Mouse (Mus musculus): Measurements from ENCODE around the gene Pick1. TPM values are rescaled to one million over a fixed set of nuclear protein-coding genes. Genes with fewer than 3 reads are reported as not detected.
A peak's percentile ranks its signal among the peaks of the same experiment; 100 is the strongest.

Gene Pick1
- total and polyA plus RNA-seq, 2 experiments from 2014 or later = 65.8 to 78.1 TPM

- Histone ChIP-seq H3K4me3 (ENCODE audit: low read depth, low read length) (no peak overlapping the region), H3K27me3 (ENCODE audit: insufficient read depth, low read length) (no peaks in the 10 kb centered on the region), H3K27ac (ENCODE audit: low read depth, low read length) (peak overlapping the region; percentile 80), H3K36me3 (ENCODE audit: insufficient read depth, low read length) (no peaks in the 10 kb centered on the region), H3K9ac (replicated peaks; ENCODE audit: low read length, poor library complexity, severe bottlenecking) (peak overlapping the region; percentile 50), H3K4me1 (ENCODE audit: insufficient read depth, low read length) (peaks cover 9% of the 10 kb centered on the region; the same call in 1 of the 2 replicates), H3K4me2 (ENCODE audit: low read depth, low read length, poor library complexity, severe bottlenecking) (0 out of 2 replicates have a peak overlapping the region, but pooled peaks have one; percentile 20), H3K9me3 (ENCODE audit: low read length) (no peaks in the 10 kb centered on the region)
- DNase-seq (ENCODE audit: low spot score) (peak; percentile 83), ATAC-seq (ENCODE audit: low FRiP score) (peak; percentile 86)
- no peak for TF ChIP-seq CTCF (IDR thresholded peaks at IDR 0.05)
- 13% methylated on average over 27 of the region's 27 CpGs for WGBS
These were observed 35.8 kb upstream of the Pick1 start for GRCm38 (mm10) chr15:79192885-79193845.

- 79% methylated on average over 9 of the region's 9 CpGs for WGBS
- no peaks in the 10 kb centered on the region for H3K9me3 ChIP-seq (ENCODE audit: low read length)
- peaks cover 9% of the 10 kb centered on the region; the same call in 1 of the 2 replicates for H3K4me1 ChIP-seq (ENCODE audit: insufficient read depth, low read length)
- no peak overlapping the region for H3K9ac ChIP-seq (replicated peaks; ENCODE audit: low read length, poor library complexity, severe bottlenecking)
- H3K4me2 ChIP-seq (ENCODE audit: low read depth, low read length, poor library complexity, severe bottlenecking) = no peak overlapping the region
- H3K27me3 ChIP-seq (ENCODE audit: insufficient read depth, low read length) = no peaks in the 10 kb centered on the region
- ATAC-seq (ENCODE audit: low FRiP score) = no peak
- H3K27ac ChIP-seq (ENCODE audit: low read depth, low read length) = peak overlapping the region; percentile 80
- TF ChIP-seq CTCF (IDR thresholded peaks at IDR 0.05) = no peak
- H3K36me3 ChIP-seq (ENCODE audit: insufficient read depth, low read length) = no peaks in the 10 kb centered on the region
- DNase-seq (ENCODE audit: low spot score) = no peak
- no peak overlapping the region for H3K4me3 ChIP-seq (ENCODE audit: low read depth, low read length)
These were observed 34.9 kb upstream of the Pick1 start for GRCm38 (mm10) chr15:79194048-79194447.

- H3K4me3 ChIP-seq (ENCODE audit: low read depth, low read length) = no peak overlapping the region
- TF ChIP-seq CTCF (IDR thresholded peaks at IDR 0.05) = no peak
- H3K27ac ChIP-seq (ENCODE audit: low read depth, low read length) = no peak overlapping the region
- no peak overlapping the region for H3K9ac ChIP-seq (replicated peaks; ENCODE audit: low read length, poor library complexity, severe bottlenecking)
- no peak overlapping the region for H3K4me2 ChIP-seq (ENCODE audit: low read depth, low read length, poor library complexity, severe bottlenecking)
- no peak for ATAC-seq (ENCODE audit: low FRiP score)
- H3K4me1 ChIP-seq (ENCODE audit: insufficient read depth, low read length) = peaks cover 9% of the 10 kb centered on the region; the same call in 1 of the 2 replicates
- H3K9me3 ChIP-seq (ENCODE audit: low read length) = no peaks in the 10 kb centered on the region
- 81% methylated on average over 2 of the region's 2 CpGs for WGBS
- H3K36me3 ChIP-seq (ENCODE audit: insufficient read depth, low read length) = no peaks in the 10 kb centered on the region
- no peak for DNase-seq (ENCODE audit: low spot score)
- no peaks in the 10 kb centered on the region for H3K27me3 ChIP-seq (ENCODE audit: insufficient read depth, low read length)
These were observed 34.0 kb upstream of the Pick1 start for GRCm38 (mm10) chr15:79194946-79195345.

GRCm38 (mm10) chr15:79195492-79195891 is 33.5 kb upstream of the Pick1 start:
- 90% methylated on average over 8 of the region's 8 CpGs for WGBS
- Histone ChIP-seq H3K9ac (replicated peaks; ENCODE audit: low read length, poor library complexity, severe bottlenecking) (no peak overlapping the region), H3K36me3 (ENCODE audit: insufficient read depth, low read length) (no peaks in the 10 kb centered on the region), H3K4me2 (ENCODE audit: low read depth, low read length, poor library complexity, severe bottlenecking) (no peak overlapping the region), H3K4me1 (ENCODE audit: insufficient read depth, low read length) (peaks cover 9% of the 10 kb centered on the region; the same call in 1 of the 2 replicates), H3K27me3 (ENCODE audit: insufficient read depth, low read length) (no peaks in the 10 kb centered on the region), H3K9me3 (ENCODE audit: low read length) (no peaks in the 10 kb centered on the region), H3K27ac (ENCODE audit: low read depth, low read length) (no peak overlapping the region), H3K4me3 (ENCODE audit: low read depth, low read length) (no peak overlapping the region)
- no peak for TF ChIP-seq CTCF (IDR thresholded peaks at IDR 0.05)
- no peak for DNase-seq (ENCODE audit: low spot score)
- no peak for ATAC-seq (ENCODE audit: low FRiP score)

GRCm38 (mm10) chr15:79199390-79199976 is 29.5 kb upstream of the Pick1 start:
- no peak overlapping the region for H3K4me3 ChIP-seq (ENCODE audit: low read depth, low read length)
- no peaks in the 10 kb centered on the region for H3K36me3 ChIP-seq (ENCODE audit: insufficient read depth, low read length)
- WGBS = 95% methylated on average over 12 of the region's 12 CpGs
- H3K9ac ChIP-seq (replicated peaks; ENCODE audit: low read length, poor library complexity, severe bottlenecking) = no peak overlapping the region
- no peaks in the 10 kb centered on the region for H3K9me3 ChIP-seq (ENCODE audit: low read length)
- H3K4me1 ChIP-seq (ENCODE audit: insufficient read depth, low read length) = no peaks in the 10 kb centered on the region
- H3K27me3 ChIP-seq (ENCODE audit: insufficient read depth, low read length) = no peaks in the 10 kb centered on the region
- DNase-seq (ENCODE audit: low spot score) (no peak), ATAC-seq (ENCODE audit: low FRiP score) (no peak)
- H3K27ac ChIP-seq (ENCODE audit: low read depth, low read length) = no peak overlapping the region
- TF ChIP-seq CTCF (IDR thresholded peaks at IDR 0.05) = no peak
- no peak overlapping the region for H3K4me2 ChIP-seq (ENCODE audit: low read depth, low read length, poor library complexity, severe bottlenecking)

Data from midbrain, postnatal 0 days (tissue).